Mouse (Mus musculus): ENCODE data around the gene Crtc3.

DNA sequence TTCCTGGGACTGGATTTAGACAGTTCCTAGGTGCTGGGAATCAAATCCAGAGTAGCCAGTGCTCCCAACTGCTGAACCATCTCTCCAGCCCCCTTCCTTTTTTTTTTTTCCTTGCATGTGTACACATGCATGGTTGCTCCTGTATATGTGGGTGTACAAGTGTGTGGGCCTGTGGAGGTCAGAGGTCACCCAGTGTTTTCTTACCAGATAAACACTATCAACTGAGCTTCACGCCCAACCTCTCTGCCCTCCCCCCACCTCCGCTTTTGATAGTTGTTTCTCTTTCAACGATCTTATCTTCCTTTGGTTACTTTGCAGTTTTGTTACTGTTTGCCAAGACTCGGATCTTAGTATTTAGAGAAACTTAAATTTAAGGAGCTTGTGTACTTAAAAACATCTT lies 8.2 kb upstream of the Crtc3 start:
- TF ChIP-seq CTCF (IDR thresholded peaks at IDR 0.05; ENCODE audit: control insufficient read depth, insufficient read depth, insufficient read length) (no peak), MYOD1 (IDR thresholded peaks at IDR 0.05; ENCODE audit: control insufficient read depth, insufficient read length, low read depth) (no peak), USF1 (IDR thresholded peaks at IDR 0.05; ENCODE audit: low read depth) (no peak), MAX (IDR thresholded peaks at IDR 0.05) (no peak), MYOG (IDR thresholded peaks at IDR 0.05; ENCODE audit: control insufficient read depth, extremely low read depth, insufficient read length) (no peak), CEBPB (IDR thresholded peaks at IDR 0.05; ENCODE audit: low read depth) (no peak)
